Mouse (Mus musculus): ENCODE measurements at regions not wholly inside any gene's neighbourhood (a gene's known extent, or its start where the extent isn't known, plus 50 kb on each side); places are given as distances from the start of the nearest gene placed in this dataset.

DNA sequence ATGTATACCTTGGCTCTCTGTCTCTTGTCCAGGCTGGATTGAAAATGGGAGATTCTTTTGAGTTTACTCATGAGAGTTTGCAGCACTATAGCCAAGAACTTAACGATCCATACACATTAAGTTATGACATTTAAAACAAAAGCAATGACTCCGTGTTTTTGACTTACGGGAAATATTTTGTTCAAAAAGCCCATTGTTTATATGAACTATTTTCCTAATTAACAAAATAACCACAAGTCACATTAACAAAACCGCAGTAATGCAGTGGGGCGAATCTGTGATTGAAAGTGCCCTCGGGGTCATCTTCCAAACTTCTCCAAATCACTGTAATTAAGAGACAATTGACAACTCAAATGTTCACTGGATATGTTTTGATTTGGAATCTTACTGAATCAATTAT, 511.0 kb downstream of the Epha7 start:
- Histone ChIP-seq H3K27me3 (ENCODE audit: control insufficient read depth in 1 of 2, insufficient read depth in 2 of 2, low read length in 2 of 2) (no peaks in the 10 kb centered on the region), H3K4me1 (ENCODE audit: control insufficient read depth in 1 of 2, insufficient read depth in 2 of 2, low read length in 2 of 2) (no peaks in the 10 kb centered on the region), H3K27ac (ENCODE audit: control insufficient read depth, low read depth, low read length) (no peak overlapping the region), H3K9ac (ENCODE audit: control insufficient read depth, low read depth, low read length, poor library complexity, severe bottlenecking) (no peak overlapping the region), H3K9me3 (replicated peaks; ENCODE audit: insufficient read depth, low read length) (no peaks in the 10 kb centered on the region), H3K36me3 (ENCODE audit: control insufficient read depth in 1 of 2, insufficient read depth in 2 of 2, low read length in 2 of 2) (no peaks in the 10 kb centered on the region), H3K4me3 (ENCODE audit: control insufficient read depth in 1 of 2, insufficient read depth in 1 of 2, low read depth in 2 of 2, low read length in 2 of 2) (no peak overlapping the region), H3K79me2 (ENCODE audit: control insufficient read depth, insufficient read depth, low read length, poor library complexity) (no peaks in the 10 kb centered on the region)
- no peak for TF ChIP-seq MAX (IDR thresholded peaks at IDR 0.05; ENCODE audit: low read length)
- TF ChIP-seq JUND (IDR thresholded peaks at IDR 0.05; ENCODE audit: low read depth, low read length) = no peak
- no peak for TF ChIP-seq HCFC1 (IDR thresholded peaks at IDR 0.05; ENCODE audit: low read depth, low read length)
- TF ChIP-seq CHD2 (IDR thresholded peaks at IDR 0.05; ENCODE audit: low read length) = no peak
- no peak for TF ChIP-seq MXI1 (IDR thresholded peaks at IDR 0.05; ENCODE audit: low read depth, low read length)
- no peak for TF ChIP-seq ETS1 (IDR thresholded peaks at IDR 0.05; ENCODE audit: low read depth, low read length)
- TF ChIP-seq POLR2A (IDR thresholded peaks at IDR 0.05; ENCODE audit: control insufficient read depth in 1 of 2, insufficient read depth in 1 of 2, low read depth in 1 of 2, low read length in 2 of 2, poor library complexity in 1 of 2) = no peak
- TF ChIP-seq TBP (IDR thresholded peaks at IDR 0.05; ENCODE audit: low read depth, low read length) = no peak
- TF ChIP-seq NELFE (IDR thresholded peaks at IDR 0.05; ENCODE audit: low read depth, low read length) = no peak
- no peak for TF ChIP-seq SMC3 (IDR thresholded peaks at IDR 0.05; ENCODE audit: low read depth, low read length)
- no peak for TF ChIP-seq MAZ (IDR thresholded peaks at IDR 0.05; ENCODE audit: low read depth, low read length)
- no peak for TF ChIP-seq SIN3A (IDR thresholded peaks at IDR 0.05; ENCODE audit: low read length)
- TF ChIP-seq KAT2A (conservative IDR thresholded peaks at IDR 0.05; ENCODE audit: low read depth, low read length) = no peak
- DNase-seq (ENCODE audit: low read depth, low spot score) = no peak

DNA sequence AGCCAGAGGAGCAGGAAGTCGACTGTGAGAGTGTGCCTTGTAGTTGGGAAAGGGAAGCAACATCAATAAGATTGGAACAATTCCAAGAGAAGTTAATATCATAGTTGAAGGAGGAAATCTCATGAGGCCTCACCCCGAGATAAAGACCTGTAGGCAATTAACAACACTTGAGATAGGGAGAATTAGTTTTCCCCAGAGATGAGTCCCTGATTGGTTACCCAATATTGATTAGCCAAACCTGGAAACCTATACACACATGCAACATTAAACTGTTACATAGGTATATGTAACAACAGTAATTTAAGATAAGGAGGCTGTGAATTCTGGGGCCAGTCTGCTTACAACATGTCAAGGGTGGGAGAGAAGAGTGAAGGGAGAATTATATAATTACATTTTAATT, 516.2 kb downstream of the Epha7 start:
- no peak for DNase-seq (ENCODE audit: low read depth, low spot score)
- no peak overlapping the region for H3K4me3 ChIP-seq (ENCODE audit: control insufficient read depth in 1 of 2, insufficient read depth in 1 of 2, low read depth in 2 of 2, low read length in 2 of 2)
- no peaks in the 10 kb centered on the region for H3K27me3 ChIP-seq (ENCODE audit: control insufficient read depth in 1 of 2, insufficient read depth in 2 of 2, low read length in 2 of 2)
- no peaks in the 10 kb centered on the region for H3K36me3 ChIP-seq (ENCODE audit: control insufficient read depth in 1 of 2, insufficient read depth in 2 of 2, low read length in 2 of 2)
- H3K79me2 ChIP-seq (ENCODE audit: control insufficient read depth, insufficient read depth, low read length, poor library complexity) = no peaks in the 10 kb centered on the region
- H3K4me1 ChIP-seq (ENCODE audit: control insufficient read depth in 1 of 2, insufficient read depth in 2 of 2, low read length in 2 of 2) = no peaks in the 10 kb centered on the region
- no peak overlapping the region for H3K27ac ChIP-seq (ENCODE audit: control insufficient read depth, low read depth, low read length)
- TF ChIP-seq CHD2 (IDR thresholded peaks at IDR 0.05; ENCODE audit: low read length) (no peak), MAFK (IDR thresholded peaks at IDR 0.05; ENCODE audit: borderline replicate concordance, low read depth, low read length) (no peak), KAT2A (conservative IDR thresholded peaks at IDR 0.05; ENCODE audit: low read depth, low read length) (no peak), RCOR1 (IDR thresholded peaks at IDR 0.05; ENCODE audit: low read depth, low read length) (no peak), NRF1 (IDR thresholded peaks at IDR 0.05; ENCODE audit: insufficient read depth, low read depth, low read length, poor library complexity, severe bottlenecking) (no peak), TAL1 (IDR thresholded peaks at IDR 0.05; ENCODE audit: low read length) (no peak), CTCF (IDR thresholded peaks at IDR 0.05 in 2 of 3, conservative IDR thresholded peaks at IDR 0.05 in 1 of 3; ENCODE audit: control insufficient read depth in 1 of 3, insufficient read depth in 1 of 3, low read depth in 2 of 3, low read length in 3 of 3, poor library complexity in 1 of 3, severe bottlenecking in 1 of 3) (no peak), POLR2AphosphoS5 (IDR thresholded peaks at IDR 0.05; ENCODE audit: borderline replicate concordance, low read depth, low read length) (no peak), HCFC1 (IDR thresholded peaks at IDR 0.05; ENCODE audit: low read depth, low read length) (no peak), MAX (IDR thresholded peaks at IDR 0.05; ENCODE audit: low read length) (no peak), POLR2A (IDR thresholded peaks at IDR 0.05; ENCODE audit: control insufficient read depth in 1 of 2, insufficient read depth in 1 of 2, low read depth in 1 of 2, low read length in 2 of 2, poor library complexity in 1 of 2) (no peak), USF1 (IDR thresholded peaks at IDR 0.05; ENCODE audit: low read depth, low read length) (no peak), NELFE (IDR thresholded peaks at IDR 0.05; ENCODE audit: low read depth, low read length) (no peak)
- H3K9ac ChIP-seq (ENCODE audit: control insufficient read depth, low read depth, low read length, poor library complexity, severe bottlenecking) = no peak overlapping the region
- no peaks in the 10 kb centered on the region for H3K9me3 ChIP-seq (replicated peaks; ENCODE audit: insufficient read depth, low read length)
